Comparison of ENCODE assay signal across 11 mouse cellular contexts in the genomic region with DNA sequence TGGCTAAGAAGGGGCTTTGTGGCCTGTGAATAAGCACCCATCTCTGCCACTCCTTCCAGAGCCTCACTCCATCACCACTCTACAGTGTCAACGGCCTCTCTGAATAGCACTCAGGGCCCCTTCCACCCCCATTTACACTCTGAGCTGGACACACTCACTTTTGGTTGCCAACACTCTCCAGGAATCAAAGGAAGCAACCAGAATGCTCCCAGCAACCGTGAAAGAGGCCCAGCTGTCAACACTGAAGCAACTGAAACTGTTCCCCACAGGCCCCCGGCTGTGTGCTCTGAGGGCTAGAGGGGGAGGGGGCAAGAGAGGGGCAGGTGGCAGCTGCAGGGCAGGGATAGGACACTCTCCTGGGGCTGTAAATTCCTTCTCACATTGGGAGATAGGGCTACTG. TPM values are rescaled to one million over a fixed set of nuclear protein-coding genes. Genes with fewer than 3 reads are reported as not detected.
DNase-seq lines count a peak whose midpoint lies in the region; ATAC-seq lines count a peak whose summit lies in the region.
"Had no signal": no experiment of that assay in that cellular context is flagged by ENCODE, and none has a peak within 500 bp of the region (broad histone marks: within the 10 kb centered on the region; RNA-seq: fewer than 3 reads in every experiment).

No protein-coding gene starts in this region.

- peak; percentile 87 for DNase-seq in heart, embryonic 10.5 days (ENCODE audit: low spot score)
- no peak for DNase-seq in heart, postnatal 4 days
- DNase-seq in embryo, embryonic 11 days, result peak; percentile 46
- DNase-seq in adrenal gland, postnatal 10 days, result no peak
- no peak for DNase-seq in gastrocnemius, postnatal 4 days (ENCODE audit: low spot score in 2 of 2)
- DNase-seq in adrenal gland, postnatal 14 days, result no peak
- DNase-seq: cerebellum, adult 11-12 months; kidney, postnatal 10 days had no signal

- ATAC-seq in hindbrain, embryonic 15.5 days (ENCODE audit: low FRiP score, low read depth), result peak; percentile 69
- peak; percentile 80 for ATAC-seq in neural tube, embryonic 13.5 days (ENCODE audit: low read depth)

- 17% methylated on average over 3 of the region's 3 CpGs for WGBS in heart, embryonic 10.5 days
- WGBS in hindbrain, embryonic 15.5 days, result 7% methylated on average over 3 of the region's 3 CpGs
- WGBS in neural tube, embryonic 13.5 days, result 3% methylated on average over 3 of the region's 3 CpGs

- no peak overlapping the region for H3K4me3 ChIP-seq in heart, embryonic 10.5 days
- no peak overlapping the region for H3K4me3 ChIP-seq in hindbrain, embryonic 15.5 days
- H3K4me3 ChIP-seq in neural tube, embryonic 13.5 days, result no peak overlapping the region

- H3K36me3 ChIP-seq in heart, embryonic 10.5 days, result 0 out of 2 replicates have a peak, but pooled peaks cover 5% of the 10 kb centered on the region
- H3K36me3 ChIP-seq in hindbrain, embryonic 15.5 days, result no peaks in the 10 kb centered on the region
- no peaks in the 10 kb centered on the region for H3K36me3 ChIP-seq in neural tube, embryonic 13.5 days

- H3K27me3 ChIP-seq in heart, embryonic 10.5 days (ENCODE audit: insufficient read depth, poor library complexity, severe bottlenecking), result peaks cover 80% of the 10 kb centered on the region
- H3K27me3 ChIP-seq in hindbrain, embryonic 15.5 days, result no peaks in the 10 kb centered on the region
- H3K27me3 ChIP-seq in neural tube, embryonic 13.5 days, result no peaks in the 10 kb centered on the region

- H3K9me3 ChIP-seq in heart, embryonic 10.5 days, result no peaks in the 10 kb centered on the region
- no peaks in the 10 kb centered on the region for H3K9me3 ChIP-seq in hindbrain, embryonic 15.5 days
- H3K9me3 ChIP-seq in neural tube, embryonic 13.5 days, result no peaks in the 10 kb centered on the region

- H3K4me2 ChIP-seq in hindbrain, embryonic 15.5 days, result no peak overlapping the region
- H3K4me2 ChIP-seq in neural tube, embryonic 13.5 days, result no peak overlapping the region

- no peak overlapping the region for H3K9ac ChIP-seq in hindbrain, embryonic 15.5 days
- H3K9ac ChIP-seq in neural tube, embryonic 13.5 days, result peak overlapping the region; percentile 41
- H3K9ac ChIP-seq: liver, embryonic 14.5 days had no signal

- H3K27ac ChIP-seq in heart, embryonic 10.5 days, result peak overlapping the region; percentile 49
- peak overlapping the region; percentile 63 for H3K27ac ChIP-seq in hindbrain, embryonic 15.5 days (replicated peaks)
- peak overlapping the region; percentile 91 for H3K27ac ChIP-seq in neural tube, embryonic 13.5 days (replicated peaks)
- H3K27ac ChIP-seq: liver, embryonic 14.5 days had no signal

- peaks cover 30% of the 10 kb centered on the region for H3K4me1 ChIP-seq in heart, embryonic 10.5 days
- peaks cover 29% of the 10 kb centered on the region for H3K4me1 ChIP-seq in hindbrain, embryonic 15.5 days (replicated peaks)
- H3K4me1 ChIP-seq in neural tube, embryonic 13.5 days (replicated peaks), result peaks cover 57% of the 10 kb centered on the region

RNA-seq across cellular contexts. Expression of gene Gper1, which starts 4.3 kb away (rescaled TPM):
- 0.26 and 0.36 TPM in 2 replicates for polyA plus RNA-seq in heart, embryonic 10.5 days (2016; fragmentation: Nextera tagmentation; extraction: Ambion mirVana)
- 1 to 10 TPM; 1.8 to 2.3 TPM for total RNA-seq in heart, postnatal 4 days (2021)
- polyA plus RNA-seq in hindbrain, embryonic 15.5 days (2015; fragmentation: Nextera tagmentation; extraction: Ambion mirVana), result 7.6 and 8.6 TPM in 2 replicates
- polyA plus RNA-seq in neural tube, embryonic 13.5 days (2015; fragmentation: Nextera tagmentation; extraction: Ambion mirVana), result 8.5 and 9.9 TPM in 2 replicates
- 1 to 10 TPM; 4.1 to 5.6 TPM for total RNA-seq in adrenal gland, postnatal 10 days (2021)
- 1 to 10 TPM; 3.9 to 4.4 TPM for total RNA-seq in gastrocnemius, postnatal 4 days (2021)
- total RNA-seq in adrenal gland, postnatal 14 days (2021), result 4.6 and 6.3 TPM in 2 replicates

RNA-seq across cellular contexts. Expression of gene C130050O18Rik, which starts 13.6 kb away (rescaled TPM):
- polyA plus RNA-seq in heart, embryonic 10.5 days (2016; fragmentation: Nextera tagmentation; extraction: Ambion mirVana), result 0.28 and 0.45 TPM in 2 replicates
- under 1 TPM; 0.47 to 0.74 TPM for total RNA-seq in heart, postnatal 4 days (2021)
- 0.22 and 0.43 TPM in 2 replicates for polyA plus RNA-seq in hindbrain, embryonic 15.5 days (2015; fragmentation: Nextera tagmentation; extraction: Ambion mirVana)
- 0.38 and 0.39 TPM in 2 replicates for polyA plus RNA-seq in neural tube, embryonic 13.5 days (2015; fragmentation: Nextera tagmentation; extraction: Ambion mirVana)
- under 1 TPM; 0.81 to 0.91 TPM for total RNA-seq in adrenal gland, postnatal 10 days (2021)
- under 1 TPM; 0.80 to 0.88 TPM for total RNA-seq in gastrocnemius, postnatal 4 days (2021)
- total RNA-seq in adrenal gland, postnatal 14 days (2021), result 0.30 TPM in 2 replicates

RNA-seq across cellular contexts. Expression of gene Gpr146, which starts 41.1 kb away (rescaled TPM):
- polyA plus RNA-seq in heart, embryonic 10.5 days (2016; fragmentation: Nextera tagmentation; extraction: Ambion mirVana), result 5.6 and 5.7 TPM in 2 replicates
- 10 to 100 TPM; 23.3 to 28.2 TPM for total RNA-seq in heart, postnatal 4 days (2021)
- 2.6 and 2.9 TPM in 2 replicates for polyA plus RNA-seq in hindbrain, embryonic 15.5 days (2015; fragmentation: Nextera tagmentation; extraction: Ambion mirVana)
- 1.8 and 1.9 TPM in 2 replicates for polyA plus RNA-seq in neural tube, embryonic 13.5 days (2015; fragmentation: Nextera tagmentation; extraction: Ambion mirVana)
- total RNA-seq in adrenal gland, postnatal 10 days (2021), result 10 to 100 TPM; 12.0 to 13.2 TPM
- total RNA-seq in gastrocnemius, postnatal 4 days (2021), result 10 to 100 TPM in 1 of 2 experiments, 1 to 10 TPM in 1; 8.8 to 10.2 TPM
- 12.1 and 14.8 TPM in 2 replicates for total RNA-seq in adrenal gland, postnatal 14 days (2021)

RNA-seq across cellular contexts. Expression of gene 3110082I17Rik, which starts 41.7 kb away (rescaled TPM):
- polyA plus RNA-seq in heart, embryonic 10.5 days (2016; fragmentation: Nextera tagmentation; extraction: Ambion mirVana), result 29.2 and 40.9 TPM in 2 replicates
- 10 to 100 TPM; 10.8 to 10.9 TPM for total RNA-seq in heart, postnatal 4 days (2021)
- 16.2 and 17.9 TPM in 2 replicates for polyA plus RNA-seq in hindbrain, embryonic 15.5 days (2015; fragmentation: Nextera tagmentation; extraction: Ambion mirVana)
- 14.9 and 15.1 TPM in 2 replicates for polyA plus RNA-seq in neural tube, embryonic 13.5 days (2015; fragmentation: Nextera tagmentation; extraction: Ambion mirVana)
- 10 to 100 TPM; 10.6 to 12.9 TPM for total RNA-seq in adrenal gland, postnatal 10 days (2021)
- total RNA-seq in gastrocnemius, postnatal 4 days (2021), result 10 to 100 TPM; 12.3 to 12.6 TPM
- 9.6 and 11.2 TPM in 2 replicates for total RNA-seq in adrenal gland, postnatal 14 days (2021)

Comparison
In these comparisons a context has a peak if more than half of its experiments do, and no peak if none do; other contexts are left out.
1. DNase-seq: peak in heart, embryonic 10.5 days (single experiment) and embryo, embryonic 11 days (single experiment); none in heart, postnatal 4 days (single experiment), adrenal gland, postnatal 10 days (single experiment), gastrocnemius, postnatal 4 days (0 of 2) and adrenal gland, postnatal 14 days (single experiment).
2. Peak in every context shown above with its lines, with median percentiles within 50 percentile points of each other: H3K27ac ChIP-seq.